Mouse (Mus musculus) CH12F3 (cell line): ENCODE measurements around the gene Rtbdn.
"Not testable (repeated sequence)": the region's sequence is repeated elsewhere in the genome, so short reads cannot be mapped to it uniquely, and the experiment has no call there.

Experiments used
- in situ Hi-C: fragments of 300-500 bp; cut with MboI; formaldehyde crosslinking; loops from 2 replicates; pipeline ENCODE4 v1.14.3; 2020; ENCODE audit warnings: low sequenced_read_pairs

The Rtbdn gene

DNA sequence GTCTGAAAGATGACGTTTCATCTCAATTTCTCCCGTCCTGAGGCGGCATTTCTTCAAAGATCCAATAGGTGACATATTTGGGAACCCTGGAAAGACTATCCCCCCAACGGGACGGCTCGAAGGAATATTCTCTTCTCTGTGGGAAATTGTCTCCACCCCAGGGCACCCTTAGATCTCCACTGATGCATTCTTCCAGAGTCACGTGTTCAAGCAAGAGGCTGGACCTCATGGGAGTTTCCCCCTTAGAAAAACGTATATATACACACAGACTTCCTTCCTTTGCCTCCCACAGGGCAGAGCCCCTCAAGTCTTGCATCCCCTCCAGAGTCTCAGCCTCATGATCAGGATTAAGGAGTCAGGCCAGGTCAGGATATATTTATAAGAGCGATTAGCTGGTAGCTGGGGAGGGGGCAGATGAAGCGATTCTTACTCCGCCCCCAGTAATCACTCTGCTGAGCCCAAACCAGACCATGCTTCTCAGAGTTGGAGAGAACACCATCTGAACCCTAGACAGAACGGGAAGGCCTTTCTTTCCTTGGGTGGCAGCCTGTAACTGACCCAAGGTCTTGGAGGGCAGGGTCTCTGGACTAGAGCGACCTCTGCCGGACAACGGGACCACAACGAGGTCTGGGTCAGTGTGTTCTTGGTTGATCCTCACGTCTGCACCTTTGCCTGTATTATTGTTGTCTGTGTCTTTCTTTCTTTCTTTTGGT lies at the start of gene Rtbdn:
Rtbdn (plus strand) TSS at position 464 of the 713 bp plus-strand sequence.
- in situ Hi-C loops: no loop called here

DNA sequence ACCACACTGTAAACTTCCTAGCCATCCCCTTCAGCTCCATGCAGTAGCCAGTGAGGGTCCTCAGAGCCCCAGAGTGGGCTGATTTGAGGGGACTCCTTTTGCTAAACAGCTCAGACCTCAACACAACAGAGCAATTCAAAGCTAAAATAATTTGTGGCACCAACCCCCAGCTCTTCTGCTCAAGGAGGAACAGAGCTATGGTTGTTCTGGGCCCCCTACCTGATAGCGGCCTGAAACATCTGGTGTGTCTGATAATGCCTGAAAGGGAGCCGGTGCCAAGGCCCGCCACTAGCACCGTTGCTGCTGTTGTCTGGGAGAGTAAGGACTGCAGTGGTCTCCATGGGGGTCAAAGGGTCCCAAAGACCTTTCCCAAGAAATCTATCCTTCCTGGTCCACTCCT lies 45.7 kb upstream of the Rtbdn start:
- in situ Hi-C loops: no loop called here

- in situ Hi-C loops: no loop called here
Observed at GRCm38 (mm10) chr8:84901752-84902151, 45.0 kb upstream of the Rtbdn start, which contains the start of gene Klf1. Gene Klf1 (plus strand): TSS chr8:84901928.

DNA sequence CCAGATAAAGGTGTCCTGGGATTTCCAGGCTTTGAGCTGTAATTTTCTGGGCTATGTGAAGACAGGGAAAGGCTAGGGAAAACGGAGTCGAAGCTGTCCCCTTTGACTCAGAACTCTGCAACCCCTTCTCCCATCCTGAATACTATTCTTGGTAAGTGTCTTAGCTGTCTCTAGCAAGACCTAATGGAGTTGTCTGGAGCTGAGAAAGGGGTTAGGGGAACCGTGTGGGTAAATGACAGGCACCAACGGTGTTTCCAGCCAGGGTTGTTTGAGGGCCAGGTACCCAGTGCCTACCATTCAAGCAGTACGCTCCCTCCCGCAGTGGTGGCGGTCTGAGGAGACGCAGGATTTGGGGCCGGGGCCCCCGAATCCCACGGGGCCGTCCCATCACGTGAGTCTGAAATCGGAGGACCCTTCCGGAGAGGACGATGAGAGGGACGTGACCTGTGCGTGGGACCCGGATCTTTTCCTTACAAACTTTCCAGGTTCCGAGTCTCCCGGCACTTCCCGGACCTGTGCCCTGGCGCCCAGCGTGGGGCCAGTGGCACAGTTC lies 44.3 kb upstream of the Rtbdn start:
- in situ Hi-C loops: no loop called here

- in situ Hi-C loops: no loop called here
Observed at GRCm38 (mm10) chr8:84902920-84903661, 43.7 kb upstream of the Rtbdn start.

GRCm38 (mm10) chr8:84904351-84904750 lies 42.4 kb upstream of the Rtbdn start:
- in situ Hi-C loops: no loop called here

GRCm38 (mm10) chr8:84907037-84907436 lies 39.8 kb upstream of the Rtbdn start:
- in situ Hi-C loops: no loop called here

DNA sequence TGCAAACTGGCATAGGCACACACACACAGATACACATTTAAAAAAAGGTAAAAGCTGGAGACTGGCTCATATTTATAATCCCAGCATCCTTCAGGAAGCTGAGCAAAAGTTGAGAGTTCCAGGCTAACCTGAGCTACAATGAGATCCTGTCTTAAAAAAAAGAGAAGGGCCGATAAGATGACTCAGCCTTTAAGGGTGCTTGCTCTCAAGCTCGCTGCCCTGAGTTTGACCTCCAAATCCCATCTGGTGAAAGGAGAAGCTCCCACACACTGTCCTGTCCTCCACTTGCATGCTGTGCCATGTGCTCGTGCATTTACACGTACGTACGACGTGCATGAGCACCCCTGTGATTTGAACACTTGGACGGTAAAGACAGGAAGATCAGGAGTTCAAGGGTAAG lies 39.3 kb upstream of the Rtbdn start:
- in situ Hi-C loops: no loop called here

GRCm38 (mm10) chr8:84907979-84908378 lies 38.8 kb upstream of the Rtbdn start:
- in situ Hi-C loops: not testable (repeated sequence)

- in situ Hi-C loops: no loop called here
Observed at GRCm38 (mm10) chr8:84908421-84909161, 38.2 kb upstream of the Rtbdn start, which contains the start of gene Dnase2a. Gene Dnase2a (plus strand): TSS chr8:84908560.

DNA sequence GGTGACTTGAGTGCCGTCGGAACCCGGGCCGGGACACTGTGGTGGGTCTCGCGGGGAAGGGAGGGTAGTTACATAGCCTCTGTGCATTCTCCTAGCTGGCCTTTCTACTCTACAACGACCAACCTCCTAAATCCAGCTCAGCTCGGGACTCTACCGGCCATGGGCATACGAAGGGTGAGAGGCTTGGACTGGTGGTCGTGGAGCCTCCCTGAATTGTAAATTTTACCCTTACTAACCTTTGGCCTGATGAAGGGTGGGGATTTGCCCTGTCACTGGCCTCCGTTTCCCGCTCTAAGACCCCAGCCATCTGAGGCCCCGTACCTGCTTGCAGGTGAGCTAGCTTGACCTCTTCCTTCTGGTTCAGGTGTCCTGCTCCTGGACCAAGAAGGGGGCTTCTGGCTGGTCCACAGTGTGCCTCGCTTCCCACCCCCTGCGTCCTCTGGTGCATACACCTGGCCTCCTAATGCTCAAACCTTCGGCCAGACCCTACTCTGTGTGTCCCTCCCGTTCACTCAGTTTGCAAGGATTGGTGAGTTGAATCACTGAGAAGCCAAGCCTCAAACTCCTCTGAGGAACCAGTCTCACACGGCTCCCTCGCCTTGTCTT lies 37.5 kb upstream of the Rtbdn start:
- in situ Hi-C loops: no loop called here

GRCm38 (mm10) chr8:84909949-84910348 lies 36.8 kb upstream of the Rtbdn start:
- in situ Hi-C loops: no loop called here

GRCm38 (mm10) chr8:84910551-84910950 lies 36.2 kb upstream of the Rtbdn start:
- in situ Hi-C loops: no loop called here

DNA sequence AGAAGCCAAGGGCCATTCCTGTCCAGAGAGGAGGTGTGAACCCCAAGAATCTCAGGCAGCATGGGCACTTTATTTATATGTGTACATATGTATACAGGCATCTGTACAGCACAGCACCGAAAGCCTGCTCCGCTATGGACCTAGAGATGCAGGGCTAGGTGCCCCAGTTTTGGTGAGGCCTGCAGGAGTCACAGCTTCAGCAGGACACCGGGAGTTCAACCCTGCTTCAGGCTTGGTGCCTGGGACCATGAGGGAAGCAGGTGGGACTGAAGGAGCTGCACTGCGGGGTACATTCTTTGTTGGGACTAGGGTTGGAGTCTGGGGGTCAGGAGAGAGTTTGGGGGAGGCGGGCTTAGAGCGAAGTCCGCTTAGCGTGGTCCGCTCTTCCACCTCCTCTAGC lies 34.9 kb upstream of the Rtbdn start:
- in situ Hi-C loops: no loop called here

- in situ Hi-C loops: no loop called here
Observed at GRCm38 (mm10) chr8:84912391-84912790, 34.4 kb upstream of the Rtbdn start.

- in situ Hi-C loops: no loop called here
Observed at GRCm38 (mm10) chr8:84912895-84913501, 33.8 kb upstream of the Rtbdn start.

- in situ Hi-C loops: no loop called here
Observed at GRCm38 (mm10) chr8:84913502-84913900, 33.3 kb upstream of the Rtbdn start.

- in situ Hi-C loops: no loop called here
Observed at GRCm38 (mm10) chr8:84913960-84914359, 32.8 kb upstream of the Rtbdn start.

DNA sequence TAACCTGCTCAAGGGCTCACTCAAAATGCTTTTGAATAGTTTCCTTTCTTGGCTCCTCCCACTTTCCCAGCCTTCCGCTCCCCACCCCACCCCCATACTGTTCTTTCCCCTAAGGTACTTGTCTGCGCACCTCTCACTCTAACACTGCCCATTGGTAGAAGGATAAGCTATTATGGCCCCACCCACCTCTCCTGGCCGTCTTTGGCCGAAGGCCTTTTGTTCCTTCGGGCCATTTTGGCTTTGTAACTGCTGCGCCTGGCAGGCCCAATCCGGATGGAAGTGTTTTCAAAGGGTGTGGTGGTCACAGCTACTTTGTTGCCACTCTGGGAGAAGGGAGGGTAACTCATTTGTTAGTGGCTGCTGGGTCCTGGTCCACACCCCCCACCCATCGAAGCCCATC lies 31.5 kb upstream of the Rtbdn start:
- in situ Hi-C loops: no loop called here

- in situ Hi-C loops: no loop called here
Observed at GRCm38 (mm10) chr8:84917781-84918180, 29.0 kb upstream of the Rtbdn start.
